Mouse (Mus musculus): Measurements from ENCODE around the gene Rtl10. TPM values are rescaled to one million over a fixed set of nuclear protein-coding genes. Genes with fewer than 3 reads are reported as not detected.
A peak's percentile ranks its signal among the peaks of the same experiment; 100 is the strongest.

Rtl10 gene
- 1.8 and 3.0 TPM in 2 replicates for polyA plus RNA-seq (2014; fragmentation: Nextera tagmentation; extraction: Ambion mirVana)

GRCm38 (mm10) chr16:18498558-18498990 lies at the start of gene Rtl10, which contains the start of gene Gnb1l:
Gene Rtl10, plus strand, starts transcription at chr16:18498901.
Gene Gnb1l, plus strand, starts transcription at chr16:18498713.
- H3K9ac ChIP-seq (ENCODE audit: low read depth, low read length): peak within 1 kb of the TSS; percentile 73
- DNase-seq (ENCODE audit: low spot score): peak; percentile 98
- peaks cover 8% of the 10 kb centered on the region for H3K4me1 ChIP-seq (replicated peaks; ENCODE audit: control insufficient read depth, insufficient read depth, low read length)
- H3K27ac ChIP-seq (ENCODE audit: low read depth, low read length): peak within 1 kb of the TSS; percentile 75
- peak within 1 kb of the TSS; percentile 91 for H3K4me2 ChIP-seq (replicated peaks; ENCODE audit: low read depth, low read length)
- peak; percentile 99 for ATAC-seq (ENCODE audit: low FRiP score)
- 0% methylated on average over 23 of the region's 51 CpGs for WGBS
- H3K9me3 ChIP-seq (ENCODE audit: control insufficient read depth, low read length): no peaks in the 10 kb centered on the region
- peak within 1 kb of the TSS; percentile 60 for H3K4me3 ChIP-seq (ENCODE audit: low read depth, low read length)
- no peaks in the 10 kb centered on the region for H3K27me3 ChIP-seq (ENCODE audit: control insufficient read depth, insufficient read depth, low read length)
- peaks cover 7% of the 10 kb centered on the region; the same call in 1 of the 2 replicates for H3K36me3 ChIP-seq (ENCODE audit: control insufficient read depth, insufficient read depth, low read length)

- no peak overlapping the region for H3K4me2 ChIP-seq (replicated peaks; ENCODE audit: low read depth, low read length)
- H3K9me3 ChIP-seq (ENCODE audit: control insufficient read depth, low read length): no peaks in the 10 kb centered on the region
- 93% methylated on average over 4 of the region's 4 CpGs for WGBS
- no peak overlapping the region for H3K9ac ChIP-seq (ENCODE audit: low read depth, low read length)
- H3K4me3 ChIP-seq (ENCODE audit: low read depth, low read length): no peak overlapping the region
- no peaks in the 10 kb centered on the region for H3K36me3 ChIP-seq (ENCODE audit: control insufficient read depth, insufficient read depth, low read length)
- no peak for DNase-seq (ENCODE audit: low spot score)
- H3K27ac ChIP-seq (ENCODE audit: low read depth, low read length): no peak overlapping the region
- no peak for ATAC-seq (ENCODE audit: low FRiP score)
- no peaks in the 10 kb centered on the region for H3K27me3 ChIP-seq (ENCODE audit: control insufficient read depth, insufficient read depth, low read length)
- H3K4me1 ChIP-seq (replicated peaks; ENCODE audit: control insufficient read depth, insufficient read depth, low read length): no peaks in the 10 kb centered on the region
These were observed 49.7 kb upstream of the Rtl10 start for GRCm38 (mm10) chr16:18449005-18449404.

- no peak overlapping the region for H3K4me3 ChIP-seq (ENCODE audit: low read depth, low read length)
- H3K9ac ChIP-seq (ENCODE audit: low read depth, low read length): no peak overlapping the region
- H3K9me3 ChIP-seq (ENCODE audit: control insufficient read depth, low read length): no peaks in the 10 kb centered on the region
- DNase-seq (ENCODE audit: low spot score) (no peak), ATAC-seq (ENCODE audit: low FRiP score) (no peak)
- no peak overlapping the region for H3K27ac ChIP-seq (ENCODE audit: low read depth, low read length)
- H3K27me3 ChIP-seq (ENCODE audit: control insufficient read depth, insufficient read depth, low read length): no peaks in the 10 kb centered on the region
- H3K36me3 ChIP-seq (ENCODE audit: control insufficient read depth, insufficient read depth, low read length): no peaks in the 10 kb centered on the region
- no peaks in the 10 kb centered on the region for H3K4me1 ChIP-seq (replicated peaks; ENCODE audit: control insufficient read depth, insufficient read depth, low read length)
- 71% methylated on average over 9 of the region's 9 CpGs for WGBS
- no peak overlapping the region for H3K4me2 ChIP-seq (replicated peaks; ENCODE audit: low read depth, low read length)
These were observed 47.1 kb upstream of the Rtl10 start for GRCm38 (mm10) chr16:18451486-18452181.

- H3K9ac ChIP-seq (ENCODE audit: low read depth, low read length): no peak overlapping the region
- no peak overlapping the region for H3K27ac ChIP-seq (ENCODE audit: low read depth, low read length)
- no peak overlapping the region for H3K4me2 ChIP-seq (replicated peaks; ENCODE audit: low read depth, low read length)
- no peaks in the 10 kb centered on the region for H3K9me3 ChIP-seq (ENCODE audit: control insufficient read depth, low read length)
- WGBS: 84% methylated on average over 8 of the region's 8 CpGs
- H3K36me3 ChIP-seq (ENCODE audit: control insufficient read depth, insufficient read depth, low read length): no peaks in the 10 kb centered on the region
- no peak for DNase-seq (ENCODE audit: low spot score)
- ATAC-seq (ENCODE audit: low FRiP score): no peak
- H3K4me3 ChIP-seq (ENCODE audit: low read depth, low read length): no peak overlapping the region
- H3K4me1 ChIP-seq (replicated peaks; ENCODE audit: control insufficient read depth, insufficient read depth, low read length): no peaks in the 10 kb centered on the region
- H3K27me3 ChIP-seq (ENCODE audit: control insufficient read depth, insufficient read depth, low read length): no peaks in the 10 kb centered on the region
These were observed 46.3 kb upstream of the Rtl10 start for GRCm38 (mm10) chr16:18452361-18452862.

- Histone ChIP-seq H3K36me3 (ENCODE audit: control insufficient read depth, insufficient read depth, low read length) (no peaks in the 10 kb centered on the region), H3K9me3 (ENCODE audit: control insufficient read depth, low read length) (no peaks in the 10 kb centered on the region), H3K27ac (ENCODE audit: low read depth, low read length) (no peak overlapping the region), H3K9ac (ENCODE audit: low read depth, low read length) (no peak overlapping the region), H3K27me3 (ENCODE audit: control insufficient read depth, insufficient read depth, low read length) (no peaks in the 10 kb centered on the region), H3K4me1 (replicated peaks; ENCODE audit: control insufficient read depth, insufficient read depth, low read length) (no peaks in the 10 kb centered on the region), H3K4me3 (ENCODE audit: low read depth, low read length) (no peak overlapping the region), H3K4me2 (replicated peaks; ENCODE audit: low read depth, low read length) (no peak overlapping the region)
- no peak for ATAC-seq (ENCODE audit: low FRiP score)
- no peak for DNase-seq (ENCODE audit: low spot score)
- WGBS: 41% methylated on average over 5 of the region's 5 CpGs
These were observed 44.9 kb upstream of the Rtl10 start for GRCm38 (mm10) chr16:18453846-18454245.

GRCm38 (mm10) chr16:18455407-18455806 lies 43.3 kb upstream of the Rtl10 start:
- Histone ChIP-seq H3K4me1 (replicated peaks; ENCODE audit: control insufficient read depth, insufficient read depth, low read length) (peaks cover 10% of the 10 kb centered on the region), H3K27me3 (ENCODE audit: control insufficient read depth, insufficient read depth, low read length) (no peaks in the 10 kb centered on the region), H3K9me3 (ENCODE audit: control insufficient read depth, low read length) (no peaks in the 10 kb centered on the region), H3K36me3 (ENCODE audit: control insufficient read depth, insufficient read depth, low read length) (no peaks in the 10 kb centered on the region), H3K9ac (ENCODE audit: low read depth, low read length) (no peak overlapping the region), H3K27ac (ENCODE audit: low read depth, low read length) (no peak overlapping the region), H3K4me3 (ENCODE audit: low read depth, low read length) (no peak overlapping the region), H3K4me2 (replicated peaks; ENCODE audit: low read depth, low read length) (no peak overlapping the region)
- DNase-seq (ENCODE audit: low spot score) (no peak), ATAC-seq (ENCODE audit: low FRiP score) (no peak)
- WGBS: 90% methylated on average over 6 of the region's 6 CpGs

- H3K9ac ChIP-seq (ENCODE audit: low read depth, low read length): 0 out of 2 replicates have a peak overlapping the region, but pooled peaks have one; percentile 15
- no peak overlapping the region for H3K4me3 ChIP-seq (ENCODE audit: low read depth, low read length)
- DNase-seq (ENCODE audit: low spot score): no peak
- no peaks in the 10 kb centered on the region for H3K9me3 ChIP-seq (ENCODE audit: control insufficient read depth, low read length)
- ATAC-seq (ENCODE audit: low FRiP score): no peak
- no peaks in the 10 kb centered on the region for H3K27me3 ChIP-seq (ENCODE audit: control insufficient read depth, insufficient read depth, low read length)
- H3K4me2 ChIP-seq (replicated peaks; ENCODE audit: low read depth, low read length): no peak overlapping the region
- no peak overlapping the region for H3K27ac ChIP-seq (ENCODE audit: low read depth, low read length)
- no peaks in the 10 kb centered on the region for H3K36me3 ChIP-seq (ENCODE audit: control insufficient read depth, insufficient read depth, low read length)
- H3K4me1 ChIP-seq (replicated peaks; ENCODE audit: control insufficient read depth, insufficient read depth, low read length): peaks cover 10% of the 10 kb centered on the region
These were observed 40.0 kb upstream of the Rtl10 start for GRCm38 (mm10) chr16:18458661-18459060.

GRCm38 (mm10) chr16:18459335-18459954 lies 39.3 kb upstream of the Rtl10 start:
- H3K36me3 ChIP-seq (ENCODE audit: control insufficient read depth, insufficient read depth, low read length): no peaks in the 10 kb centered on the region
- H3K9ac ChIP-seq (ENCODE audit: low read depth, low read length): peak overlapping the region; percentile 27; the same call in 1 of the 2 replicates
- DNase-seq (ENCODE audit: low spot score) (peak; percentile 30), ATAC-seq (ENCODE audit: low FRiP score) (peak; percentile 22; the same call in 1 of the 2 replicates)
- 0 out of 2 replicates have a peak overlapping the region, but pooled peaks have one; percentile 18 for H3K4me2 ChIP-seq (replicated peaks; ENCODE audit: low read depth, low read length)
- H3K9me3 ChIP-seq (ENCODE audit: control insufficient read depth, low read length): no peaks in the 10 kb centered on the region
- H3K4me1 ChIP-seq (replicated peaks; ENCODE audit: control insufficient read depth, insufficient read depth, low read length): peaks cover 10% of the 10 kb centered on the region
- no peaks in the 10 kb centered on the region for H3K27me3 ChIP-seq (ENCODE audit: control insufficient read depth, insufficient read depth, low read length)
- H3K4me3 ChIP-seq (ENCODE audit: low read depth, low read length): no peak overlapping the region
- 14% methylated on average over 12 of the region's 12 CpGs for WGBS
- H3K27ac ChIP-seq (ENCODE audit: low read depth, low read length): peak overlapping the region; percentile 47; the same call in 1 of the 2 replicates
